Mouse (Mus musculus) G1E (cell line): ENCODE data around the gene Rab43. TPM values are rescaled to one million over a fixed set of nuclear protein-coding genes. Genes with fewer than 3 reads are reported as not detected.

Experiments used
- ATAC-seq: 2 replicates; pipeline ENCODE4 v1.8.0; 2016; ENCODE audit warnings: mild to moderate bottlenecking; ENCODE audit not compliant: insufficient number of reproducible peaks, poor library complexity, low FRiP score, severe bottlenecking; ENCODE audit errors: extremely low read depth
- DNase-seq: peaks from one replicate; pipeline ENCODE4 v3.0.0; 2012; ENCODE audit warnings: low spot score
- H3K27me3 ChIP-seq: 2 replicates; pipeline ENCODE4 v1.6.1; 2012; ENCODE audit warnings: mild to moderate bottlenecking, low read length, inconsistent platforms; ENCODE audit not compliant: insufficient read depth
- H3K36me3 ChIP-seq: replicated peaks from 2 replicates; pipeline ENCODE3; 2012; ENCODE audit warnings: mild to moderate bottlenecking, inconsistent platforms
- H3K4me1 ChIP-seq: 2 replicates; pipeline ENCODE4 v1.6.1; 2012; ENCODE audit warnings: low read depth, low read length, inconsistent platforms, mixed read lengths; ENCODE audit not compliant: insufficient read depth
- H3K4me3 ChIP-seq: 2 replicates; pipeline ENCODE4 v1.5.1; 2012; ENCODE audit warnings: low read depth, mild to moderate bottlenecking, inconsistent platforms, low read length, moderate library complexity, mixed read lengths
- H3K9me3 ChIP-seq: replicated peaks from 2 replicates; pipeline ENCODE4 v1.6.1; 2012; ENCODE audit warnings: inconsistent platforms
- CTCF ChIP-seq: IDR thresholded peaks from 2 replicates; pipeline ENCODE4 v1.5.1; 2012; ENCODE audit warnings: low read depth, low read length, inconsistent platforms, mixed read lengths
- GATA1 ChIP-seq: IDR thresholded peaks from 2 replicates; pipeline ENCODE4 v1.6.1; 2012; ENCODE audit warnings: borderline replicate concordance, low read length, inconsistent platforms, mixed read lengths
- GATA2 ChIP-seq: IDR thresholded peaks from 2 replicates; pipeline ENCODE4 v1.6.1; 2012; ENCODE audit warnings: low read depth, low read length, inconsistent platforms, borderline replicate concordance
- POLR2AphosphoS5 ChIP-seq: IDR thresholded peaks from 2 replicates; pipeline ENCODE4 v1.6.1; 2012; ENCODE audit warnings: low read depth, low read length, inconsistent platforms; ENCODE audit not compliant: insufficient replicate concordance
- TAL1 ChIP-seq: conservative IDR thresholded peaks from 2 replicates; pipeline ENCODE4 v1.6.1; 2012; ENCODE audit warnings: low read depth, low read length, inconsistent platforms, mixed read lengths
- polyA plus RNA-seq: library from polyadenylated mRNA; stranded (reverse); fragments of >175 nt; gene quantifications from 2 replicates; pipeline ENCODE4 v1.2.3, GENCODE M21; 2012
- total RNA-seq, 2 experiments: library from RNA; stranded (forward) in 1 of 2; stranded (reverse) in 1 of 2; fragments of 200-1000 nt in 1 of 2; fragments of >200 nt in 1 of 2; fragmentation: Nextera tagmentation in 1 of 2; gene quantifications; 2 replicates each; pipeline ENCODE4 v1.2.3; 2014 to 2017

Gene Rab43
- total and polyA plus RNA-seq, 3 experiments: 11.5 to 62.5 (median 34.8) TPM

DNA sequence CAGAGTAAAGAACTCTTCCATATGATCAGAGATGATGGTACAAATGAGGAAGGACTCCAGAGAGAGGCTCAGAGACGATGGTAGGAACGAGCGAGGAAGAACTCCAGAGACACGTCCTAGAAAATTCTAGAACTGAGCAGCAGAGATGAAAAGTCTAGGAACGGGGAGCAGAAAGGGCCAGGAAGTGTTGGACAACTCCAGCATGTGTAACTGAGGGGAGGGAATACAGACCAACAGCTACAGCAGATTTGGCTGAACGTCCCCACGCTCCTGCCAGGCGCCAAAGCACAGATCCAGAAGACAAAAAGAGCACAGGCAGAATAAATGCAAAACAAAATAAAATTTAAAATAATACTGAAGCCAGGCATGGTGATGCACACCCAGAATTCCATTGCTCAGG, 55.1 kb downstream of the Rab43 start:
- ATAC-seq (no peak), DNase-seq (no peak)
- Histone ChIP-seq H3K9me3 (no peaks in the 10 kb centered on the region), H3K36me3 (no peaks in the 10 kb centered on the region), H3K4me3 (no peak overlapping the region), H3K4me1 (peaks cover 21% of the 10 kb centered on the region), H3K27me3 (peaks cover 33% of the 10 kb centered on the region)
- TF ChIP-seq CTCF (no peak), POLR2AphosphoS5 (no peak), TAL1 (no peak), GATA2 (no peak), GATA1 (no peak)

DNA sequence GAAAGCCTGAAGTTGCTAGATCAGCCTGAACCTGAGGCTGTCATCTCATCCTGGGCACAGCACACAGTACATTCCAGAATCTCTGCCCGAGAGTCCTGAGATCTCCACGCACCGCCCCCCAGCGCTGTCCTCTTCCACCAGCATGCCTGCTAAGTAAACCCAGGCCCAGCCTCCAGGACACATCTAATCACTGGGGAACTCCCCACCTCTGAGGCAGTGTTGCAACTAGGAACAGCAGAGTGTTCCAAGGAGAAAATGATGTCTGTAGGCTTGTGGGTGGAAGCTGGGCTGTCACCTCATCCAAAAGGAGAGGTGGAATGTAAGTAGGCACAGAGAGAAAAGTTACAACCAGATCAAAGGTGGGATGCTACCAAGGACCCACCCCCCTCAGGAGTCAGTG, 56.8 kb downstream of the Rab43 start:
- H3K4me3 ChIP-seq: no peak overlapping the region
- no peak for ATAC-seq
- DNase-seq: no peak

DNA sequence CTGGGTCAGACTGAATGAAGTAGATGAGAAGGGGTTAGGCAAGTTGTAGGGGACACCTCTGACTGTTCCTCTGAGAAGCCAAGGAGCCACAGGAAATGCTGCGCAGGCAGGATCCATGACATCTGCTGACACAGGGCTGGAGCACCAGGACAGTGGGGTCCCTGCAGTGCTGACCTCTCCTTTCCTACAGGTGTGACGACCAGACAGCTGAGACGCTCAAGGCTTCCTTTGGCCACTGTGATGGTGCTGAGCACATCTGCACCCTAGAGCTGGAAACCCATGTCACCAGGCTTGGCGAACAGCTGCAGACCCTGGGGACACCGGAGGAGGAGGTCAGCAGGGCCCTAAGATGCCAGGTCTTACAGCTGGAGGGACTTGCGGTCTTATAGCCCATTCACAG, 60.4 kb downstream of the Rab43 start:
- H3K4me3 ChIP-seq: no peak overlapping the region
- no peak for DNase-seq
- peaks cover 46% of the 10 kb centered on the region for H3K4me1 ChIP-seq
- H3K27me3 ChIP-seq: peaks cover 57% of the 10 kb centered on the region
- TF ChIP-seq TAL1 (no peak), POLR2AphosphoS5 (no peak), CTCF (no peak), GATA2 (no peak), GATA1 (no peak)
- H3K36me3 ChIP-seq: no peaks in the 10 kb centered on the region
- no peaks in the 10 kb centered on the region for H3K9me3 ChIP-seq
- no peak for ATAC-seq

More for the DNA sequence above, 56.8 kb downstream of the Rab43 start:
- TF ChIP-seq POLR2AphosphoS5: no peak
- TF ChIP-seq CTCF: no peak
- TF ChIP-seq GATA2: no peak
- H3K36me3 ChIP-seq: no peaks in the 10 kb centered on the region
- H3K9me3 ChIP-seq: no peaks in the 10 kb centered on the region
- H3K27me3 ChIP-seq: peaks cover 50% of the 10 kb centered on the region
- H3K4me1 ChIP-seq: peaks cover 19% of the 10 kb centered on the region

DNA sequence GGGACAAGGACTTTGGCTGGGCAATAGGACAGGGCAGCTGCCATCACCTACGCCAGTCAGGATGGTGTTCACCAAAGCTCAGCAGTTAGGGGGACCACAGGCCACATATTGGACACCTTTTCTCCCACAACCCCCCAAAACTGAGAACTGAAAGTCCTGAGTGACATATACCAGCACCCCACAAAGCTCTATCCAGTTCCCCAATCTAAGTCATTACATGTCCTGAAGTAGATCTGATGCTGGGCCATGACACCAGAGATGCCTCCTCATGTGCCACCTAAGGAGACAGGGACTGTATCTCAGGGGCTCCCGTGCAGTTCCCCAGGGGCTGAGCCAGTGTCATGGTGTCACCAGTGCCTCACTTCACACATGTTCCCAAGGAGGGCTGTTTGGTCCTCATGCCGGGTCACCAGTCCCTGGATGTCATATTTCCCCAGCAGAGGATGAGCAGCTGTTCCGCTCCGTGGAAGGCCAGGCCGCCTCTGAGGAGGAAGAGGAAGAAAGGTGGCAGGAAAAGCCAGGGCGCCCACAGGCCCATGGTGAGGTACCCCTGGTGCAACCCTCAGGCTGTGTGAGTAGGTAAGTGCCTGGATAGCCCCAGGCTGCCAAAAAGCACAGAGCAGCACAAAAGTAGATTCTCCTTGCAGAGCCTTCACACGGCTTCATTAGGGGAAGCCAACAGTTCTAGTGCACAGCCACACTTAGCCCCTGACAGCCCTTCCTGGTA, 61.6 kb downstream of the Rab43 start:
- TF ChIP-seq GATA2 (no peak), TAL1 (no peak), POLR2AphosphoS5 (no peak)
- H3K4me1 ChIP-seq: peaks cover 55% of the 10 kb centered on the region
- DNase-seq (no peak), ATAC-seq (no peak)
- H3K27me3 ChIP-seq: peaks cover 52% of the 10 kb centered on the region
- H3K9me3 ChIP-seq: no peaks in the 10 kb centered on the region
- H3K36me3 ChIP-seq: no peaks in the 10 kb centered on the region
- no peak overlapping the region for H3K4me3 ChIP-seq

DNA sequence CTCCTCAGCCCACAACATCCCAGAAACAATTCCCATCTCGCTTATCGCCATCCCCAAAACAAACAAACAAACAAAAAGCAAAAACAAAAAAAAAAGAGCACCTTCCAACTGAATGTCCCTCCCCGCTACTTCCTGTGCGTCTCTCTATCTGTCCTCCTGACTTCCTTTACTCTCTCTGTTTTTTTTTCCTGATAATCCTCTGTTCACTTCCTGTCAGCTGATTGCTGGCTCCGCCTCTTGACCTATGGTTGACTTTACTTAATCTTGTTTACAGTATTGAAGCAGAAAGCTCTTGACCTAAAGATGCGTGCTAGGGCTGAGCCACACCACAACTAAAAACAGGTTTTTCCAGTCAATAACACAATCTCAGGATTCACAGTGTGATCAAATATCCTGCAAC, 63.4 kb downstream of the Rab43 start:
- Histone ChIP-seq H3K4me1 (peaks cover 47% of the 10 kb centered on the region), H3K4me3 (peak overlapping the region; percentile 46), H3K27me3 (peaks cover 36% of the 10 kb centered on the region), H3K36me3 (no peaks in the 10 kb centered on the region), H3K9me3 (no peaks in the 10 kb centered on the region)
- ATAC-seq: peak; percentile 28; the same call in 1 of the 2 replicates
- DNase-seq: no peak
- TF ChIP-seq GATA1 (no peak), POLR2AphosphoS5 (no peak), GATA2 (no peak), CTCF (no peak), TAL1 (no peak)

DNA sequence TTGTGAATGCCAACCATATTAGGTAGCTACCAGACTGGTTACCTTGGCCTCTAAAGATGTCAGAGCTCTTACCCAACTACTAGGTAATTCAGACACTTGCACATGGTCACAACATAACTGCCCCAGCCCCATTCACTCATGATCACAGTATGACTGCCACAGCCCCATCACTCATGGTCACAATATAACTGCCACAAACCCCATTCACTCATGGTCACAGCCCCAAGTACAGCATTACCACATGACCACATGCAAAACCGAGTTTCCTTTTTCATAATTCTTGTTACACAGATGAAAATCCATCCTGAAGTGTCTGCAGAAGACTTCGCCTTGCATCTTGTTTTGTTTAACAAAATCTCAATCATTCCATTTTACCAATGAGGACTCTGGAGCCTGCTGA, 63.9 kb downstream of the Rab43 start:
- Histone ChIP-seq H3K36me3 (no peaks in the 10 kb centered on the region), H3K27me3 (peaks cover 31% of the 10 kb centered on the region), H3K4me1 (peaks cover 45% of the 10 kb centered on the region), H3K9me3 (no peaks in the 10 kb centered on the region), H3K4me3 (peak overlapping the region; percentile 46)
- TF ChIP-seq GATA2: no peak
- no peak for TF ChIP-seq GATA1
- no peak for TF ChIP-seq TAL1
- ATAC-seq: no peak
- no peak for DNase-seq

DNA sequence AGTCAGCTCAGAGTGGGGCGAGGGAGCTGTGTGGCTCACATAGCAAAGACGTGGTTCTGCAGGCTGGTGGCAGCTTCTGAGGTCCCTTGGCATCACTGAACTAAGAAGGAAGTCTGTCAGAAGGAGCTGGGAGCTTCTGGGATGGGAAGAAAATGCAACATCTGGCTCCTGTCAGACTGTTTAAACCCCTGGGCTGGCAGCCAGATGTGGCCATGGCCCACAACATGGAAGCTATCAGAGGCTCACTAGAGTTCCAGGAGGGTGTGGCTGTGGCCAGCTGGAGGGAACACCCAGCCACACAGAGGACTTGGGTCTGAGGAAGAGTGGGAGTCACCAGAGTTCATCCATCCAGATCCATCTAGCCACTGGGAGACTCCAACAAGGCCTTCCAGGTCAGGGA, 65.1 kb downstream of the Rab43 start:
- H3K36me3 ChIP-seq: no peaks in the 10 kb centered on the region
- no peaks in the 10 kb centered on the region; the same call in 1 of the 2 replicates for H3K9me3 ChIP-seq
- ATAC-seq: no peak
- DNase-seq: no peak
- H3K27me3 ChIP-seq: peaks cover 24% of the 10 kb centered on the region
- no peak for TF ChIP-seq GATA2
- TF ChIP-seq GATA1: no peak
- TF ChIP-seq TAL1: no peak
- TF ChIP-seq POLR2AphosphoS5: no peak
- TF ChIP-seq CTCF: no peak
- no peak overlapping the region for H3K4me3 ChIP-seq
- H3K4me1 ChIP-seq: peaks cover 56% of the 10 kb centered on the region
